Mouse (Mus musculus): ENCODE measurements at regions not wholly inside any gene's neighbourhood (a gene's known extent, or its start where the extent isn't known, plus 50 kb on each side); places are given as distances from the start of the nearest gene placed in this dataset.

- intact Hi-C loops (cut with DNase I), result no loop called here
These were observed 63.8 kb upstream of the Dscam start for GRCm38 (mm10) chr16:97234321-97234720.

GRCm38 (mm10) chr16:97239626-97240025 is 69.1 kb upstream of the Dscam start:
- intact Hi-C loops (cut with DNase I), result no loop called here

GRCm38 (mm10) chr16:97240085-97240484 is 69.5 kb upstream of the Dscam start:
- intact Hi-C loops (cut with DNase I), result no loop called here

GRCm38 (mm10) chr16:97240859-97241360 is 70.4 kb upstream of the Dscam start:
- intact Hi-C loops (cut with DNase I), result no loop called here

GRCm38 (mm10) chr16:97241639-97242038 is 71.1 kb upstream of the Dscam start:
- intact Hi-C loops (cut with DNase I), result no loop called here

- intact Hi-C loops (cut with DNase I), result no loop called here
These were observed 79.9 kb upstream of the Dscam start for GRCm38 (mm10) chr16:97250488-97250887.

GRCm38 (mm10) chr16:97252551-97252950 is 82.0 kb upstream of the Dscam start:
- intact Hi-C loops (cut with DNase I), result no loop called here

- intact Hi-C loops (cut with DNase I), result no loop called here
These were observed 82.6 kb upstream of the Dscam start for GRCm38 (mm10) chr16:97252997-97253635.

GRCm38 (mm10) chr16:97258821-97259220 is 88.3 kb upstream of the Dscam start:
- intact Hi-C loops (cut with DNase I), result no loop called here

- intact Hi-C loops (cut with DNase I), result no loop called here
These were observed 92.9 kb upstream of the Dscam start for GRCm38 (mm10) chr16:97263451-97263850.

GRCm38 (mm10) chr16:97270417-97271133 is 86.0 kb upstream of the Bace2 start:
- intact Hi-C loops (cut with DNase I), result loop anchor here (5.0 kb wide), 1 partner anchor 373 kb away; no protein-coding TSS in a partner anchor

GRCm38 (mm10) chr16:97271264-97271663 is 85.3 kb upstream of the Bace2 start:
- intact Hi-C loops (cut with DNase I), result loop anchor here (5.0 kb wide), 1 partner anchor 374 kb away; no protein-coding TSS in a partner anchor

- intact Hi-C loops (cut with DNase I), result loop anchor here (5.0 kb wide), 1 partner anchor 375 kb away; no protein-coding TSS in a partner anchor
These were observed 84.4 kb upstream of the Bace2 start for GRCm38 (mm10) chr16:97272035-97272631.

- intact Hi-C loops (cut with DNase I), result loop anchor here (5.0 kb wide), 1 partner anchor 427 kb away; no protein-coding TSS in a partner anchor
These were observed 77.6 kb upstream of the Bace2 start for GRCm38 (mm10) chr16:97278913-97279312.

- intact Hi-C loops (cut with DNase I), result no loop called here
These were observed 74.9 kb upstream of the Bace2 start for GRCm38 (mm10) chr16:97281615-97282110.

GRCm38 (mm10) chr16:97282943-97283342 is 73.6 kb upstream of the Bace2 start:
- intact Hi-C loops (cut with DNase I), result no loop called here

GRCm38 (mm10) chr16:97285886-97286447 is 70.6 kb upstream of the Bace2 start:
- intact Hi-C loops (cut with DNase I), result no loop called here

- intact Hi-C loops (cut with DNase I), result no loop called here
These were observed 69.8 kb upstream of the Bace2 start for GRCm38 (mm10) chr16:97286717-97287116.

GRCm38 (mm10) chr16:97288634-97289033 is 67.9 kb upstream of the Bace2 start:
- intact Hi-C loops (cut with DNase I), result no loop called here

GRCm38 (mm10) chr16:97292484-97293048 is 64.0 kb upstream of the Bace2 start:
- intact Hi-C loops (cut with DNase I), result loop anchor here (5.0 kb wide), 2 partner anchors 395 to 495 kb away; no protein-coding TSS in a partner anchor

- intact Hi-C loops (cut with DNase I), result loop anchor here (5.0 kb wide), 2 partner anchors 396 to 496 kb away; no protein-coding TSS in a partner anchor
These were observed 63.3 kb upstream of the Bace2 start for GRCm38 (mm10) chr16:97293273-97293672.
